Mouse (Mus musculus) thymus, postnatal 4 days (tissue): ENCODE measurements around the gene Olfr688.

Experiments
- DNase-seq: peaks from one replicate; pipeline ENCODE4 v3.0.0; 2021

The Olfr688 gene

DNA sequence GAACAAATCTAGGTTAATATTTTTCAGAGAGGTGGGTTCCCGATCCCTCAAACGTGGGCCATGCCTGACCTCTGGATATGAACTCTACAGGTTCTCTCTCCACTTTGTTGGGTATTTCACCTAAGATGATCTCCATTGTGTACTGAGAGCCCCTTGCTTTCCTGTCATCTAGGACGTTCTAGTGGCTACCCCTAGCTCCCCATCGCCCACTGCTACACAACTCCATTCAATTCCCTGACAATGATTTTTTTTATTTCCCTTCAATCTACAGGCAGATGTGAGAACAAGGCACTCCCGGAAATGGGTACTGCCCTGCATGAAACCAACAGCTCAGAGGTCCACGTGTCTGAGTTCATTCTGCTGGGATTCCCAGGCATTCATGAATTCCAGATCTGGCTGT, at the start of gene Olfr688:
Olfr688 (plus strand) TSS at position 301 of the 400 bp plus-strand sequence.
- DNase-seq: no peak

DNA sequence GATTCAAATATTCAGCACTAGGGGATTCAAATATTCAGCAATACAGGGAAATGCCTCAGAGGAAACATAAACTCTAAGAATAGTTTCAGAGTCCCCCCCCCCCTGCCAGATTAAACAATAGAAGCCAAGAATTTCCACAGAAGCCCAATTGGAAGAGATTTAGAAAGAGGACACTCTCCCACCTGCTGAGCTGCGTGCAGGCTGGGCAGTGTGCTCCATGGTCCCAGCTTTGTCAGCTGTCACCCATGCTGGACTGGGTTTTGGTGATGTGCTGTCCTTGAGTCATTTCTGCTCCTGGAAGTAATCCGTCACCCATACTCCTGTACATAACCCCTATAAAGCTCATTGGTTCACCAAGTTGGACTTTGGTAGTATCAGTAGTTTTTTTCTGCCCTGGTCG, 40.2 kb upstream of the Olfr688 start:
- DNase-seq: no peak

DNA sequence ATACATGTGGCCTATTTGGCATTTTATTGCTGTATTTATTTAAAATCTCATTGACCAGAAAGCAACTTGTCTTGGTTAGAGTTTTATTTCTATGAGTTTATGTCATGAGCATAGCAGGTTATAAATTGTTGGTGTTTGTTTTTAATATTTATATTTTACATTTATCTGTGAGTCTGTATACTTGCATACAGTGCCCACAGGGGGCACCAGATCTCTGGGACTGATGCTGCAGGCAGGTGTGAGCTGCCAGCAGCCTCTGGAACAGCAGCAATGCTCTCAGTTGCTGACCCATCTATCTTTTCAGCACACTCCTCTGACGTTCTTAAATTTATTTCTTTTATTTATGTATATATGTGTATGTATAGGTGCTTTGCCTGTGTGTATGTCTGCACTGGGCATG, 39.7 kb upstream of the Olfr688 start:
- DNase-seq: no peak

DNA sequence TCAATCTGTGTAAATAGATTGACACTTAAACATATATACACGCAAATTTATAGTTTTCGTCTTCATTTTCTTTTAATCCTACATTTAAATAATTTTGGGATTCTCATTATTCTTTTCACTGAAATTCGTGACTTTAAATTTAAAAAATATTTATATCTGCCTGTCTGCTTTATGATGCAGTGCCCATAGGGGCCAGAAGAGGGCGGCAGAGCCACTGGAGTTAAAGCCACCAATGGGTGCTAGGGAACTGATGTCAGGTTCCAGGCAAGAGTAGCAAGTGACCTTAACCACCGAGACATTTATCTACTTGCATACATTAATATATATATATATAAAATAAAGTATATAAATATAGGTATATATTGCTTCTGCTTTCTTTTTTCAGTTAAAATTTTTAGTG, 31.2 kb upstream of the Olfr688 start:
- peak; percentile 64 for DNase-seq

DNA sequence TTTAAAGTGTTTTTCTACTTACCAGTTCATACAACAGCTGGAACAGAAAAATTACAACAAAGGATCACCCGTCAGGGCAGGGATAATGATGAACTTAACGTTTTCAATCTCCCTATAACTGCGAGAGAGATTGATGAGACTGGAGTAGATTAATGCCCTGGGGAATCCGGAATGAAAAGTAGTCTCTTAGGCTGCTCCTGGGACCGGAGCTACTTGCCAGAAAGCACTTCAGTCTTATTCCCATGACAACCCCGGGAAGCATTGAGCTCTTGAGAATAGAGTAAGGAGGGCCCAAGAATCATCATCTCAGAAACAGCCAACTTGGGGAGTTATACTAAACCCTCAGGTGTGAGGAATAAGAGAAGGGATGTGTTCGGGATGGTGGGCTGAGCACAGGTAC, 15.5 kb upstream of the Olfr688 start:
- no peak for DNase-seq

DNA sequence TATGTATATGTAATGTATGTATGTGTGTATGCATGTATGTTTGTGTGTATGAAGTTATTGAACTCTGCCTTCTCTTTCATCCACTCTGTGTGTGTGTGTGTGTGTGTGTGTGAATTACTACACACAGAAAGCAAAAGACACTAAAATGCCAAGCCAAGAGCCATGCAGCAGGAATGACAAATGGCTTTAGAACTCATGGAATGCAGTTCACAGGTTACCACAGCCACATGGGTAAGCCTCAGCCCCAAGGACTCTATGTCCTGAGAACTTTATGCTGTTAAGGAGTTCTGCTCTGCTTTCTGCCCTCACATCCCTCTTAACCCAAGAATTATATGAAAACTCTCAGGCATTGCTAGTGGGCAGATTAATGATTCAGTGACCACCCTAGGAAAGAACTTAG, 2.2 kb downstream of the Olfr688 start:
- no peak for DNase-seq

DNA sequence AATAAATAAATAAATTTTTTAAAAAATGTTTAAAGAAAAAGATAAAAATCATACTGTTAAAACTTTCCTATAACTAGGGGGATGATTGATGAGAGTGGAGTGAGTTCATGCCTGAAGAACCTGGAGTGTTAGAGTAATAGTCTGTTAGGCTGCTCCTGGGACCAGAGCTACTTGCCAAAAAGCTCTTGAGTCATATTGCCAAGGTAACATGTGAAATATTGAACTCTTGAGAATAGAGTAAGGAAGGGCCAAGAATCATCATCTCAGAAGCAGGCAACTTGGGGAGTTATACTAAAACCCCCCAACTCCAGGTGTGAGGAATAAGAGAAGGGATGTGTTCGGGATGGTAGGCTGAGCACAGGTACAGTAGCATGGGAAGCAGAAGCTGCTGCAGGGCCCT, 23.0 kb downstream of the Olfr688 start, which contains the start of gene Olfr689:
Olfr689 (plus strand) TSS at position 301 of the 400 bp plus-strand sequence.
- no peak for DNase-seq

DNA sequence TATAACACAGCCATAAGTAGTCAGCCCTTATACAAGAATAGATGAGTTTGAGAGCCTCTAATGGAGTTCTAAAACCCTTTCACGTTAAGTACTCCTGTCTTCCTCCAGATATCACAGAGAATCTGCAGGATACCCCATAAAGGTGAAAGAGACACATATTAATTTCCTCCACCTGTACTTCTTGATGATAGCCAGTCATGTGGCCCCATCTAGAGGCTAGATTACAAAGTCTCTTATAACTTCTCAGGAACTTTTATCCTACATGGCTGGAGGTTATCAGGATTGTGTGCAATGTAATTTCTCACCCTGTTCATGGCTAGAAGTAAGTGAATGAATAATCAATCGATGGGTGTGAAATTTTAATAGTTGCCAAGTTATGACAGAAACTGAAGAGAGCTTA, 37.4 kb downstream of the Olfr688 start:
- DNase-seq: no peak

DNA sequence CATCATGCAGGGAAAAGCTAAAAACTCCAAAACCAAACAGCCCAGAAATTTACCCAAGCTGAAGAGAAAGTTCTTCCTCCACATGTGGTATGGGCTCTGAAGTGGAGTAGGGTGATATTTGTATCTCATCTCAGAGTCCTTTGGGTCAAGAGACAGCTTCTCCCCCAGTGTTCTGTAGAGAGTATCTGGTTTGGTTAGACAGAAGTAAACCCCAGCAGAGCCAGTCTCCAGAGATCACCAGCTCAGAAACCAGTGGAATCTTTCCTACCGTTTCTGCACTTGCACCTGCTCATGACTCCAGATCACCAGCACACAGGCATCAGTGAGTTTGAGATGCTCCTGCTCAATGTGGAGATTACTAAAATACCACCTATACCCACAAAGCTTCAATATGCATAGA, 46.1 kb downstream of the Olfr688 start, which contains the start of gene Olfr690:
Olfr690 (minus strand) TSS at position 101 of the 400 bp plus-strand sequence.
- no peak for DNase-seq
